Mouse (Mus musculus) adrenal gland, adult (tissue): ENCODE results near the gene Irs3.

Experiments used
- DNase-seq, 2 experiments: peaks; one replicate each; pipeline ENCODE4 v3.0.0; 2022 to 2023; ENCODE audit warnings: low spot score in 1 of 2; ENCODE audit not compliant: inconsistent age in 2 of 2

Gene Irs3

GRCm38 (mm10) chr5:137645652-137646091 is at the start of gene Irs3:
Gene Irs3 (minus strand): TSS chr5:137645714.
- peak in 1 of 2 experiments; percentile 68 for DNase-seq

GRCm38 (mm10) chr5:137694796-137695195 is 49.3 kb upstream of the Irs3 start:
- DNase-seq: no peak

DNA sequence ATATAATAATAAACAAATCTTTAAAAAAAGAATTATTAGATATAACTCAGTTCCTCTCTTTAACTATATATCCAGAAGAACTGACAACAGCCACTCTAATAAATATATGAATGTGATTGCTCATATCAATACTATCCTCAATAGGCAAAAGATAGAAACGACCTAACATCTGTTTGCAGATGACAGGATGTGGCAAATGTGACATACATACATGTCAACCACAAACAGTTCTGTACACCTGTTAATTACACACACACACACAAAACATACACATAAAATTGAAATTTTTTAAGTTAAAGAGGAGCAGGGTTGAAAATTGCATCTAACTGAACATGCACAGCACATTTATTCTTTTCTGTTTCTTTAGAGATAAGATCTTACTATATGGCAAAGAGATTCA is 46.4 kb upstream of the Irs3 start:
- DNase-seq: no peak

- DNase-seq: no peak
Observed at GRCm38 (mm10) chr5:137690531-137690930, 45.0 kb upstream of the Irs3 start.

- no peak for DNase-seq
Observed at GRCm38 (mm10) chr5:137689974-137690373, 44.5 kb upstream of the Irs3 start.

GRCm38 (mm10) chr5:137686127-137686790 is 40.7 kb upstream of the Irs3 start:
- DNase-seq: no peak

- no peak for DNase-seq
Observed at GRCm38 (mm10) chr5:137685653-137686052, 40.1 kb upstream of the Irs3 start.

DNA sequence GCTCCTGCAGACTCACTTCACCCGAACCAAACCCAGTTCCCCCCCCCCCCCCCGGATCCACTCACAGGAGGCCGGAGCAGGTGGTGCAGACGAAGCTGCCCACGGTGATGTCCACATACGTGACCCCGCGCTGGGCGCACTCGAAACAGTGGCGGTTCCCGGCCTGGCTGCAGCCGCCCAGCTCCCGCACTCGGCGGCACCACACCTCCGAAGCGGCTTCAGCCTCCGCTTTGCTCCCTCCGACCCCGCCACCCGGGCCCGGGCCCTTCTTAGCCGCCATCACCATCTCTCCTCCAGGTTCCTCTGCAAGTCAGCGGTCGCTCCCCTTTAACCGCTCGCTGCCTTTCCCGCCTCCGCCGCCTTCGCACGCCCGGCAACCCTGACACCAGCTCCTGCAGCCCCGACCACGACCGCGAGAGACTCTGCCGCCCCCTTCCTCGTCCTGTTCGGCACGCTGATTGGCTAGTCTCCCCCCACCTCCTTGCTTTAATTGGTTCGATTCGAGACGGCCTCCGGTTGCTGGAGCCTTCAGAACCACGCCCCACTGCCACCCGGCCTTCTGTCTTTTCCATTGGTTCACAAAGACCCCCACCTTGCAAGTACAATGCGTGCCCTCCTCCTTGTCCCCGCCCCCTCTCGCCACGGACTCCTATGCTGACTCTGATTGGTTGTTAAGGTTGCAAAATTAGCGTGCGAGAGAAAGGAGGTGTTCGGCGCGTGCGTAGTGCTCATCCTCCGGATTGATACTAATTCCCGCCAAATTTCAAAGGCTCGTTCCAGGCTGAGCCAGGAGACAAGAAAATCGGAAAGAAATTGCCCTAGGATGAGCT is 39.0 kb upstream of the Irs3 start, which contains the start of gene Agfg2:
Agfg2 (minus strand) TSS at position 433 of the 830 bp plus-strand sequence.
- DNase-seq: peak; percentile 99 to 100

GRCm38 (mm10) chr5:137683388-137684293 is 38.1 kb upstream of the Irs3 start:
- DNase-seq: peak in 1 of 2 experiments; percentile 76

DNA sequence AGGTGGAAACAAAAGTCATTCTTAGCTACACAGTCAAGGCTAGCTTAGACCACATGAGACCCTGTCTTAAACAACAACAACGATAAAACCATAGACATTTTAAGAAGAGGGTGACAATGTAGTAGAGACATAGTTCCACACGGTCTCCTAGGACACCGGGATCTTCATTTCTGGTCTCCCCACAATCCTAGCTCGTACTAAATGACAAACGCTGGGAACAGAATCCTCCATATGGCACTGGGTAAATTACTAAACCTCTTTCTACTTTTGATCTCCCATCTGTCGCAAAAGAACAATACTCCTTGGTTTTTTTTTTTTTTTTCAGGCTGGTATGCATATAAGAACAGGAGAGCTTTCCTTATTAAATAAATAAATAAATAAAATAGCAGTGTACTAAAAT is 37.0 kb upstream of the Irs3 start:
- DNase-seq: no peak

GRCm38 (mm10) chr5:137679726-137680125 is 34.2 kb upstream of the Irs3 start:
- no peak for DNase-seq

GRCm38 (mm10) chr5:137678736-137679135 is 33.2 kb upstream of the Irs3 start:
- no peak for DNase-seq

DNA sequence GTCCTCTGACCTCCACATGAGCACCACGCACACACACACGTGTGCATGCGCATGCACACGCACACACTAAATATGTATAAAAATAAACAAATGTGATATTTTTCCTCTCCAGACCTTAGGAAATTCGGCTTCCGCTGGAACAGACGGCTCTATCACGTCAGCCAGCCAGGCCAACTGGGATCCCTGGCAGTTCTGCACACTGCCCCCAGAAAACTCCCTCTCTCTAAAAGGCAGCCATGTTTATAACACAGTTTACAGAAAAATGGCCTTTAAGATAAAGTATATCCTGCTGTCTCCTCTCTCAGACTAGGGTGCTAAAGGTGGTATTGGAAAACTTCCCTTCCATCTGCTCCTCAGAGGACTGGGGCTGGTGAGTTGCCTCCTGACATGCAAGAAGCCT is 32.3 kb upstream of the Irs3 start:
- no peak for DNase-seq

- no peak for DNase-seq
Observed at GRCm38 (mm10) chr5:137674786-137675185, 29.3 kb upstream of the Irs3 start.

DNA sequence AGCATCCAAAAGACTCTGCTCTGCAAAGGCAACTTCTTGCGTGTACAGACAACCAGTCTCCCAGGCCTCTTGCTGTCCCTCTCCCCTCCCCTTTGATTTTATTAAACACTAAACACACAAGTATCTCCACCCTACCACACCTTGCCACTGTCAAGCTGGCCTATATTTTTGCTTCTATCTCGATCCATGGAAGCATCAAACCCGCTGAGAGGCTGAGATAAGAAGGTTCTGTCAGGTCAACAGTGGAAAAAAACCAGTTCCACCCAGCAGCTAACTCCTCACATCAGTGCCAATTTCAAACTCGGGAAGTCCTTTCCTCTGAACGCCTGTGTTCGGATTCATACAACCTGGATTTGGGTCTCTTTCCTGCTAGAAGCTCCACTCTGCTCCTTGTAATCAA is 27.5 kb upstream of the Irs3 start:
- DNase-seq: peak in 1 of 2 experiments; percentile 74

- no peak for DNase-seq
Observed at GRCm38 (mm10) chr5:137672361-137672760, 26.8 kb upstream of the Irs3 start.

DNA sequence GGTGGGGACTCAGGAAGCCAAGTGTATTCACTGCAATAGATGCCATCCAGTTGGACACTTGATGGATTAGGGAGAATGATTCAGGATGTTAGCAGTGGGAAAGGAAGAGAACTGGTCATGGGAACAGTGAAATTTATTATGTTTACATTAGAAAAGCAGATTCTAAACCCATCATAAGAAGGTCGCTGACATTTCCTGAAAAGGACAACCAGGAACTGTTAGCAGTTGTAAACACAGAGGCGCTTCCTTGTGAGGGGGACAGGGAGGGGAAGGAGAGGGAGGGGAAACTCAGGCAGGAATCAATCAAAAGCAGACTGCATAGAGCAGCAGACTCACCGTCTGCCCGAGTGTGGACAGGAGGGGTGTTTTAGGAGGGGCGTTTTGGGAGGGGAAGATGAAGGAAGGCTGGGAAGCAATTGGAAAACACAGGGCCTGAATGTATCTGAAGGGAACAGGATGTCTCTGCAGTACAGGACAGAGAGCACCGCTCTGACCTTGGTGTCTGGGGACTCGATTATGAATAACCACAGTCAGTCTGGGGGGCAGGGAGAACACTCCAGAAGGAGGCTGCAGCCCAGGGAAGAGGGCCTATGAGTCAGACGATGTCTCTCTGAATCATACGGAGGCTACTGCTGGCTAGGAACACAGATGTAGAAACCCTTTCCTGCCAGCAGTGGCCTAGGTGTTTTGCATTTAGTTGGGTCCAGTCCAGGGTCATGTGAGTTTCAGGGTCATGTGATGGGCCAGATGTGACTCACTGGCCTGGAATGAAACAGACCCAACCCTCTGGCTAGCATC is 26.1 kb upstream of the Irs3 start:
- peak; percentile 94 to 96 for DNase-seq

- DNase-seq: peak in 1 of 2 experiments; percentile 69
Observed at GRCm38 (mm10) chr5:137670240-137670639, 24.7 kb upstream of the Irs3 start.

GRCm38 (mm10) chr5:137668971-137669370 is 23.5 kb upstream of the Irs3 start:
- no peak for DNase-seq

DNA sequence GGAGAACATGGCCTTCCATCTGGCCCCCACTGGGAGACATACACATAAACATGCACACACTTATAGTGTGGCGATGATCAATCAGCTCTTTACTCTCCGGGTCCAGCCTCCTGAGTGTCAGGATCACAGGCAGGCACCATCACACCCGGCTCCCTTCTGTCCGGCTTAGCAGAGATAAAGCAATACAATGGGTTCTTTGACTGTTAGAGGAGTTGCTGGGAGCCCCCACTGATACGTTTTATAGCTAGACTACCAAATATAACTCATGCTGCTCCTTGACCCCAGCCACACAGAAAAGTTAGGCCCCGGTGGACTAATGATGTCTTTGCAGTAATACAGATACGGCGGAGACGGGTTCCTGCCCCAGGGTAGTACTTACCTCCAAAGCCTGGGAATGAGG is 17.5 kb upstream of the Irs3 start:
- DNase-seq: no peak
